Mouse (Mus musculus) heart, adult 2 months (tissue): ENCODE results near the gene Mlh1. TPM values are rescaled to one million over a fixed set of nuclear protein-coding genes. Genes with fewer than 3 reads are reported as not detected.

Experiments used
- DNase-seq, 2 experiments: peaks; one replicate each; pipeline ENCODE4 v3.0.0; 2021
- H3K27ac ChIP-seq: fragments of 200-600 bp; 2 replicates; pipeline ENCODE4 v1.8.1; 2022
- H3K27me3 ChIP-seq: fragments of 200-500 bp; 2 replicates; pipeline ENCODE4 v1.6.1; 2012; ENCODE audit warnings: mild to moderate bottlenecking, low read length, inconsistent platforms, mixed read lengths; ENCODE audit not compliant: control insufficient read depth, insufficient read depth
- H3K36me3 ChIP-seq: fragments of 200-500 bp; 2 replicates; pipeline ENCODE4 v1.6.1; 2012; ENCODE audit warnings: low read length, inconsistent platforms; ENCODE audit not compliant: control insufficient read depth, insufficient read depth
- H3K4me1 ChIP-seq: fragments of 200-500 bp; 2 replicates; pipeline ENCODE4 v1.6.1; 2011; ENCODE audit warnings: low read length; ENCODE audit not compliant: control insufficient read depth, insufficient read depth
- H3K4me3 ChIP-seq: fragments of 200-600 bp; 2 replicates; pipeline ENCODE4 v1.8.1; 2022
- H3K79me2 ChIP-seq: fragments of 200-500 bp; replicated peaks from 2 replicates; pipeline ENCODE4 v1.6.1; 2012; ENCODE audit warnings: mild to moderate bottlenecking, inconsistent platforms, low read length, moderate library complexity, mixed read lengths; ENCODE audit not compliant: control insufficient read depth, insufficient read depth
- H3K9ac ChIP-seq: fragments of 200-500 bp; 2 replicates; pipeline ENCODE4 v1.6.1; 2012; ENCODE audit warnings: low read depth, mild to moderate bottlenecking, control low read depth, inconsistent platforms, low read length, mixed read lengths
- CTCF ChIP-seq: fragments of 200-600 bp; IDR thresholded peaks from 2 replicates; pipeline ENCODE4 v1.8.1; 2022; ENCODE audit warnings: antibody characterized with exemption, mild to moderate bottlenecking, moderate library complexity
- EP300 ChIP-seq: fragments of 200-500 bp; IDR thresholded peaks from 2 replicates; pipeline ENCODE4 v1.6.1; 2011; ENCODE audit warnings: low read depth, low read length, control low read depth; ENCODE audit not compliant: insufficient read depth
- POLR2A ChIP-seq: fragments of 200-500 bp; IDR thresholded peaks from 2 replicates; pipeline ENCODE4 v1.6.1; 2011; ENCODE audit warnings: mild to moderate bottlenecking, low read depth, low read length, control low read depth; ENCODE audit not compliant: insufficient read depth
- WGBS: fragments of 180-500 bp; shearing (Covaris S2); methylation state at CpG from one replicate; pipeline ENCODE4 v1.1.7; 2018; 5-methylcytosine and 5-hydroxymethylcytosine counted together
- intact Hi-C: fragments of 180-260 bp; cut with DNase I; formaldehyde crosslinking; loops from one replicate; pipeline ENCODE4 v1.15.1; 2025
- polyA plus RNA-seq: library from polyadenylated mRNA; depleted of rRNA; stranded (reverse); fragments of >200 nt; gene quantifications from 2 replicates; pipeline ENCODE4 v1.2.3, GENCODE M21; 2012
- total RNA-seq, 2 experiments: library from RNA; stranded (reverse); gene quantifications; 2 replicates each; pipeline ENCODE4 v1.2.3; 2021

Mlh1 gene
- total and polyA plus RNA-seq, 3 experiments = 6.1 to 12.6 (median 7.1) TPM

- Histone ChIP-seq H3K9ac (peak overlapping the region; percentile 88; the same call in 1 of the 2 replicates), H3K4me1 (peaks cover 13% of the 10 kb centered on the region), H3K4me3 (peak overlapping the region; percentile 92), H3K27ac (peak overlapping the region; percentile 90), H3K27me3 (no peaks in the 10 kb centered on the region), H3K79me2 (peaks cover 5% of the 10 kb centered on the region), H3K36me3 (peaks cover 27% of the 10 kb centered on the region)
- intact Hi-C loops = loop anchor here (10.0 kb wide), 1 partner anchor 866 kb away; the partner anchor contains the start of gene Ptpn23
- TF ChIP-seq CTCF (no peak), POLR2A (no peak), EP300 (no peak)
- 12% methylated on average over 5 of the region's 5 CpGs for WGBS
- DNase-seq = no peak
These were observed 985 bp downstream of the Mlh1 start for GRCm38 (mm10) chr9:111270606-111271005.

- intact Hi-C loops = no loop called here
- no peak for DNase-seq
These were observed 3.6 kb downstream of the Mlh1 start for GRCm38 (mm10) chr9:111267998-111268397.

GRCm38 (mm10) chr9:111261356-111261755 lies 10.2 kb downstream of the Mlh1 start:
- H3K9ac ChIP-seq = no peak overlapping the region
- H3K36me3 ChIP-seq = peaks cover 4% of the 10 kb centered on the region
- 87% methylated on average over 4 of the region's 4 CpGs for WGBS
- H3K27ac ChIP-seq = no peak overlapping the region
- H3K79me2 ChIP-seq = no peaks in the 10 kb centered on the region
- H3K4me1 ChIP-seq = peaks cover 1% of the 10 kb centered on the region; the same call in 1 of the 2 replicates
- TF ChIP-seq EP300 (no peak), CTCF (no peak), POLR2A (no peak)
- DNase-seq = no peak
- no peaks in the 10 kb centered on the region for H3K27me3 ChIP-seq
- intact Hi-C loops = no loop called here
- no peak overlapping the region for H3K4me3 ChIP-seq

More at GRCm38 (mm10) chr9:111267998-111268397, 3.6 kb downstream of the Mlh1 start:
- Histone ChIP-seq H3K79me2 (peaks cover 2% of the 10 kb centered on the region; the same call in 1 of the 2 replicates), H3K27ac (no peak overlapping the region), H3K9ac (no peak overlapping the region), H3K4me3 (no peak overlapping the region), H3K36me3 (peaks cover 3% of the 10 kb centered on the region), H3K4me1 (no peaks in the 10 kb centered on the region; the same call in 1 of the 2 replicates), H3K27me3 (no peaks in the 10 kb centered on the region)
- TF ChIP-seq CTCF (no peak), POLR2A (no peak), EP300 (no peak)
- 99% methylated on average over 2 of the region's 2 CpGs for WGBS

GRCm38 (mm10) chr9:111260360-111260985 lies 11.1 kb downstream of the Mlh1 start:
- H3K79me2 ChIP-seq = no peaks in the 10 kb centered on the region
- 15% methylated on average over 1 of the region's 1 CpGs for WGBS
- no peaks in the 10 kb centered on the region for H3K27me3 ChIP-seq
- intact Hi-C loops = no loop called here
- H3K4me1 ChIP-seq = peaks cover 1% of the 10 kb centered on the region; the same call in 1 of the 2 replicates
- no peak for TF ChIP-seq POLR2A
- no peak for TF ChIP-seq EP300
- no peak for TF ChIP-seq CTCF
- peaks cover 4% of the 10 kb centered on the region for H3K36me3 ChIP-seq
- H3K9ac ChIP-seq = no peak overlapping the region
- H3K4me3 ChIP-seq = no peak overlapping the region
- H3K27ac ChIP-seq = peak overlapping the region; percentile 36
- peak; percentile 35 to 67 for DNase-seq

- TF ChIP-seq EP300 = no peak
- peak; percentile 55 for TF ChIP-seq CTCF
- no peak for TF ChIP-seq POLR2A
- Histone ChIP-seq H3K27ac (no peak overlapping the region), H3K9ac (no peak overlapping the region), H3K79me2 (no peaks in the 10 kb centered on the region), H3K4me1 (no peaks in the 10 kb centered on the region), H3K4me3 (no peak overlapping the region), H3K27me3 (no peaks in the 10 kb centered on the region), H3K36me3 (peaks cover 3% of the 10 kb centered on the region; the same call in 1 of the 2 replicates)
- WGBS = 58% methylated on average over 7 of the region's 7 CpGs
- DNase-seq = no peak
- intact Hi-C loops = loop anchor here (5.0 kb wide), 1 partner anchor 255 kb away; no protein-coding TSS in a partner anchor
These were observed 19.3 kb downstream of the Mlh1 start for GRCm38 (mm10) chr9:111252161-111252869.
